ENCODE assay signal across 10 mouse cellular contexts in the genomic region with DNA sequence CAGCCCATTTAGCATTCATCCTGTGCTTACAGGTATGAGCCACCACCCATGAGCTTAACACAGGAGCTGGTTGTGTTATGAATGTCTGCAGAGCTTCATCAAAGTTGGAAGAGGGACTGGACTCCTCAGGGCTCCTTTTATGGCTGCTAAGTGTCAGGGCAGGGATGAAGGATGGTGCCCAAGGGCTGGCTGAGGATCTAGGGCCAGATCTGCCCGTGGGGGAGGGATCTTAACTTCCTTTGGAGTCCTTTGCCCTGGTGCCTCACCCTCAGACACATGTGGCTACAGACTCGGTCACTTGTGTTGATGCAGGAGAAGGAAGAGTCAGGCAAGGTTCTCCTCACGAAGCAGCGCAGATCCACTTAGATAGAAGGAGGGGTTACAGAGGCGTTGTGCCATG. TPM values are rescaled to one million over a fixed set of nuclear protein-coding genes. Genes with fewer than 3 reads are reported as not detected.
A peak's percentile ranks its signal among the peaks of the same experiment; 100 is the strongest.
DNase-seq lines count a peak whose midpoint lies in the region; ATAC-seq lines count a peak whose summit lies in the region.
"Had no signal": no experiment of that assay in that cellular context is flagged by ENCODE, and none has a peak within 500 bp of the region (broad histone marks: within the 10 kb centered on the region; RNA-seq: fewer than 3 reads in every experiment).

No protein-coding gene starts in this region.

- H3K4me1 ChIP-seq in lung, embryonic 16.5 days (replicated peaks; ENCODE audit: control insufficient read depth, insufficient read depth, low read length): peaks cover 59% of the 10 kb centered on the region
- H3K4me1 ChIP-seq in intestine, embryonic 16.5 days (ENCODE audit: control insufficient read depth, insufficient read depth, low read length): peaks cover 63% of the 10 kb centered on the region
- peaks cover 76% of the 10 kb centered on the region for H3K4me1 ChIP-seq in stomach, embryonic 15.5 days

- DNase-seq in gastrocnemius, adult 18-20 months (ENCODE audit: low spot score): peak; percentile 64
- DNase-seq in gastrocnemius, postnatal 14 days: no peak
- DNase-seq in lung, postnatal 4 days: no peak
- no peak for DNase-seq in c-Kit-positive CD71-positive TER-119-positive erythroid progenitor cells, embryonic 14.5 days (ENCODE audit: low spot score)
- DNase-seq in layer of hippocampus, adult 8-10 months (ENCODE audit: low spot score in 2 of 2): no peak
- DNase-seq: right cerebral cortex, postnatal 25 days had no signal

- H3K27me3 ChIP-seq in lung, embryonic 16.5 days (ENCODE audit: control insufficient read depth, insufficient read depth, low read depth, low read length): no peaks in the 10 kb centered on the region
- H3K27me3 ChIP-seq in intestine, embryonic 16.5 days (replicated peaks; ENCODE audit: control insufficient read depth, insufficient read depth, low read length): no peaks in the 10 kb centered on the region
- no peaks in the 10 kb centered on the region for H3K27me3 ChIP-seq in stomach, embryonic 15.5 days (replicated peaks)

- no peak overlapping the region for H3K9ac ChIP-seq in lung, embryonic 16.5 days (ENCODE audit: low read length)
- 0 out of 2 replicates have a peak overlapping the region, but pooled peaks have one; percentile 43 for H3K9ac ChIP-seq in intestine, embryonic 16.5 days (ENCODE audit: low read depth, low read length)
- H3K9ac ChIP-seq in stomach, embryonic 15.5 days: no peak overlapping the region
- H3K9ac ChIP-seq: liver, embryonic 15.5 days had no signal

- H3K4me2 ChIP-seq in lung, embryonic 16.5 days (ENCODE audit: low read depth, low read length): peak overlapping the region; percentile 86
- peak overlapping the region; percentile 86; the same call in 1 of the 2 replicates for H3K4me2 ChIP-seq in intestine, embryonic 16.5 days (ENCODE audit: low read depth, low read length)
- H3K4me2 ChIP-seq in stomach, embryonic 15.5 days: peak overlapping the region; percentile 74; the same call in 1 of the 2 replicates

- 50% methylated on average over 5 of the region's 5 CpGs for WGBS in lung, embryonic 16.5 days
- 37% methylated on average over 5 of the region's 5 CpGs for WGBS in intestine, embryonic 16.5 days
- WGBS in stomach, embryonic 15.5 days: 47% methylated on average over 5 of the region's 5 CpGs

- no peak for ATAC-seq in lung, embryonic 16.5 days (ENCODE audit: low read depth)
- no peak for ATAC-seq in intestine, embryonic 16.5 days
- no peak for ATAC-seq in stomach, embryonic 15.5 days (ENCODE audit: insufficient read depth, low FRiP score, low read depth)

- H3K27ac ChIP-seq in lung, embryonic 16.5 days (ENCODE audit: low read length): peak overlapping the region; percentile 92
- H3K27ac ChIP-seq in intestine, embryonic 16.5 days (ENCODE audit: low read length): peak overlapping the region; percentile 94
- H3K27ac ChIP-seq in stomach, embryonic 15.5 days: peak overlapping the region; percentile 96
- H3K27ac ChIP-seq: liver, embryonic 15.5 days had no signal

- intact Hi-C loops in gastrocnemius, postnatal 14 days (cut with DNase I; ENCODE audit: low total_unique reads): no loop called here

- H3K4me3 ChIP-seq in lung, embryonic 16.5 days (ENCODE audit: low read length): no peak overlapping the region
- H3K4me3 ChIP-seq in intestine, embryonic 16.5 days (ENCODE audit: low read length): no peak overlapping the region
- H3K4me3 ChIP-seq in stomach, embryonic 15.5 days (replicated peaks): no peak overlapping the region

- no peaks in the 10 kb centered on the region for H3K9me3 ChIP-seq in lung, embryonic 16.5 days (ENCODE audit: control insufficient read depth, low read length)
- no peaks in the 10 kb centered on the region for H3K9me3 ChIP-seq in intestine, embryonic 16.5 days (ENCODE audit: control insufficient read depth, low read length)
- H3K9me3 ChIP-seq in stomach, embryonic 15.5 days: no peaks in the 10 kb centered on the region
- H3K9me3 ChIP-seq: liver, embryonic 15.5 days had no signal

- H3K36me3 ChIP-seq in lung, embryonic 16.5 days (ENCODE audit: control insufficient read depth, insufficient read depth, low read length): no peaks in the 10 kb centered on the region
- H3K36me3 ChIP-seq in intestine, embryonic 16.5 days (ENCODE audit: control insufficient read depth, insufficient read depth, low read length): no peaks in the 10 kb centered on the region
- H3K36me3 ChIP-seq in stomach, embryonic 15.5 days: no peaks in the 10 kb centered on the region
- H3K36me3 ChIP-seq: liver, embryonic 15.5 days had no signal

RNA-seq across cellular contexts. Expression of gene Mrps23, which starts 43.9 kb away (rescaled TPM):
- 100 to 1,000 TPM; 147 to 169 TPM for total RNA-seq in gastrocnemius, adult 18-20 months (2021)
- total RNA-seq in gastrocnemius, postnatal 14 days (2021): 100 to 1,000 TPM; 127 to 132 TPM
- 50.6 and 55.5 TPM in 2 replicates for polyA plus RNA-seq in lung, embryonic 16.5 days (2015; fragmentation: Nextera tagmentation; extraction: Ambion mirVana)
- polyA plus RNA-seq in intestine, embryonic 16.5 days (2015; fragmentation: Nextera tagmentation; extraction: Ambion mirVana): 56.3 and 63.9 TPM in 2 replicates
- 52.8 and 59.5 TPM in 2 replicates for polyA plus RNA-seq in stomach, embryonic 15.5 days (2015; fragmentation: Nextera tagmentation; extraction: Ambion mirVana)
- total RNA-seq in layer of hippocampus, adult 8-10 months (2022): 10 to 100 TPM; 63.2 to 64.8 (median 63.7) TPM
